Mouse (Mus musculus): Measurements from ENCODE around the gene Hist1h2an. TPM values are rescaled to one million over a fixed set of nuclear protein-coding genes. Genes with fewer than 3 reads are reported as not detected.
"Not testable (repeated sequence)": the region's sequence is repeated elsewhere in the genome, so short reads cannot be mapped to it uniquely, and the experiment has no call there.

Hist1h2an gene
- polyA plus RNA-seq, 1 experiment from 2014 or later = 1.6 TPM

DNA sequence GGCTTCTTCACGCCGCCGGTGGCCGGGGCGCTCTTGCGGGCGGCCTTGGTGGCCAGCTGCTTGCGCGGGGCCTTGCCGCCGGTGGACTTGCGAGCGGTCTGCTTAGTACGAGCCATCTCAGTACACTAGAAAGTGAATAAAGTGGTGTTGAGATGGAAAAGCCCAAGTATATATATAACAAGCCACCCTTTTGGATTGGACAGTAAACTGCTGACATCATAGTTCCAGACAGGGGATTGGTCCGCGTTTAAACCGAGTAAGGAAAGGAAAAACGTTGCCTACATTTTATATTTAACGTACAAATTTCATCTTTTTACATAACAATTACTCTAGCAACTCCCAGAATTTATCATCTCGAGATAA, 3.8 kb downstream of the Hist1h2an start, which contains the start of gene Hist1h3i:
Hist1h3i (minus strand) TSS at position 116 of the 363 bp plus-strand sequence.
- peak within 1 kb of the TSS; percentile 33 for H3K4me3 ChIP-seq (ENCODE audit: low read depth, low read length)
- H3K4me1 ChIP-seq (replicated peaks; ENCODE audit: control insufficient read depth, insufficient read depth) = no peaks in the 10 kb centered on the region
- peak within 1 kb of the TSS; percentile 54 for H3K4me2 ChIP-seq (replicated peaks; ENCODE audit: low read depth)
- ATAC-seq (ENCODE audit: low FRiP score, low TSS enrichment) (peak; percentile 66), DNase-seq (ENCODE audit: low spot score) (peak; percentile 52)
- H3K36me3 ChIP-seq (ENCODE audit: control insufficient read depth, insufficient read depth, low read length) = no peaks in the 10 kb centered on the region
- H3K27me3 ChIP-seq (ENCODE audit: control insufficient read depth, insufficient read depth, low read length) = no peaks in the 10 kb centered on the region
- H3K9ac ChIP-seq (ENCODE audit: low read length) = peak within 1 kb of the TSS; percentile 54
- WGBS = under 1% methylated on average over 13 of the region's 20 CpGs
- H3K27ac ChIP-seq (replicated peaks) = peak within 1 kb of the TSS; percentile 83
- no peaks in the 10 kb centered on the region for H3K9me3 ChIP-seq (ENCODE audit: control insufficient read depth, low read length)
- TF ChIP-seq EP300 (optimal IDR thresholded peaks at IDR 0.05) (no peak), CTCF (IDR thresholded peaks at IDR 0.05; ENCODE audit: low read depth) (no peak)

DNA sequence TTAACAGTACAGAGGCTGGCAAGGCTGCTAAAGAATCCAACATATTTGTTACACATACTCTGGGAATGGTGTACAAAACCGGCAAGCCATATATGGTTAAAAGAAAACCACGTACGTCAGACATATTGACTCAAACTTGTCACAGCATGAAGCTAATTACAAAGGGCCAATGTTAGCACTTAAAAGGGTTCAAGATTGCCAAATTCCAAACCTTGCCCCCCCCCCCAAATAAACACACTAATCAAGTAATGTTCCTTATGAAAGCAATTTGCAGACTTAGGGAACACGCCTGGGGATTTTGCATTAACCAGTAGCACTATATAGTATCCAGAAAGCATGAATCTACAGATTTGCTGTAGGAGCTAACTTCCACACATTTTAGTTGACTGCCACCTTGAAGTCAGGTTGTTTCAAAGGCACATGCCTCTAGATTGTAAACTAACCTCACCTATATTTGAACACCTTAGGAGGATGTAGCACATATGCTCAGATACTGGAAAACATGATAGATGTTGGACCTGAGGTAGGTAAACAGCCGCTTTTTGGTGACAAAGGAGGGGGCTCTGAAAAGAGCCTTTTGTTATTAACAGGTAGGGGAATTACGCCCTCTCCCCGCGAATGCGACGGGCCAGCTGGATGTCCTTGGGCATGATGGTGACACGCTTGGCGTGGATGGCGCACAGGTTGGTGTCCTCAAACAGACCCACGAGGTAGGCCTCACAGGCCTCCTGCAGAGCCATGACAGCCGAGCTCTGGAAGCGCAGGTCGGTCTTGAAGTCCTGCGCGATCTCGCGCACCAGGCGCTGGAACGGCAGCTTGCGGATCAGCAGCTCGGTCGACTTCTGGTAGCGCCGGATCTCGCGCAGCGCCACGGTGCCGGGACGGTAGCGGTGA, 4.4 kb downstream of the Hist1h2an start:
- H3K4me1 ChIP-seq (replicated peaks; ENCODE audit: control insufficient read depth, insufficient read depth); ATAC-seq (ENCODE audit: low FRiP score, low TSS enrichment); H3K27me3 ChIP-seq (ENCODE audit: control insufficient read depth, insufficient read depth, low read length); H3K36me3 ChIP-seq (ENCODE audit: control insufficient read depth, insufficient read depth, low read length); H3K9me3 ChIP-seq (ENCODE audit: control insufficient read depth, low read length); DNase-seq (ENCODE audit: low spot score): not testable (repeated sequence)
- Histone ChIP-seq H3K4me3 (ENCODE audit: low read depth, low read length) (peak overlapping the region; percentile 33), H3K27ac (replicated peaks) (peak overlapping the region; percentile 83), H3K9ac (ENCODE audit: low read length) (peak overlapping the region; percentile 54), H3K4me2 (replicated peaks; ENCODE audit: low read depth) (peak overlapping the region; percentile 54)
- 1% methylated on average over 14 of the region's 35 CpGs for WGBS

- H3K27me3 ChIP-seq (ENCODE audit: control insufficient read depth, insufficient read depth, low read length) = no peaks in the 10 kb centered on the region
- DNase-seq (ENCODE audit: low spot score) = no peak
- no peak overlapping the region for H3K4me3 ChIP-seq (ENCODE audit: low read depth, low read length)
- ATAC-seq (ENCODE audit: low FRiP score, low TSS enrichment) = no peak
- no peaks in the 10 kb centered on the region for H3K4me1 ChIP-seq (replicated peaks; ENCODE audit: control insufficient read depth, insufficient read depth)
- 87% methylated on average over 1 of the region's 1 CpGs for WGBS
- no peak overlapping the region for H3K27ac ChIP-seq (replicated peaks)
- no peak overlapping the region for H3K4me2 ChIP-seq (replicated peaks; ENCODE audit: low read depth)
- TF ChIP-seq EP300 (optimal IDR thresholded peaks at IDR 0.05) (no peak), CTCF (IDR thresholded peaks at IDR 0.05; ENCODE audit: low read depth) (no peak)
- no peaks in the 10 kb centered on the region for H3K9me3 ChIP-seq (ENCODE audit: control insufficient read depth, low read length)
- no peaks in the 10 kb centered on the region for H3K36me3 ChIP-seq (ENCODE audit: control insufficient read depth, insufficient read depth, low read length)
- H3K9ac ChIP-seq (ENCODE audit: low read length) = no peak overlapping the region
Observed at GRCm38 (mm10) chr13:21781639-21782038, 5.4 kb downstream of the Hist1h2an start.

- Histone ChIP-seq H3K4me2 (replicated peaks; ENCODE audit: low read depth) (peak overlapping the region; percentile 83), H3K4me1 (replicated peaks; ENCODE audit: control insufficient read depth, insufficient read depth) (no peaks in the 10 kb centered on the region), H3K9me3 (ENCODE audit: control insufficient read depth, low read length) (no peaks in the 10 kb centered on the region), H3K9ac (ENCODE audit: low read length) (no peak overlapping the region), H3K4me3 (ENCODE audit: low read depth, low read length) (peak overlapping the region; percentile 51; the same call in 1 of the 2 replicates), H3K27ac (replicated peaks) (no peak overlapping the region; the same call in 1 of the 2 replicates), H3K27me3 (ENCODE audit: control insufficient read depth, insufficient read depth, low read length) (no peaks in the 10 kb centered on the region), H3K36me3 (ENCODE audit: control insufficient read depth, insufficient read depth, low read length) (no peaks in the 10 kb centered on the region)
- 42% methylated on average over 6 of the region's 6 CpGs for WGBS
- ATAC-seq (ENCODE audit: low FRiP score, low TSS enrichment) (no peak), DNase-seq (ENCODE audit: low spot score) (no peak)
- TF ChIP-seq CTCF (IDR thresholded peaks at IDR 0.05; ENCODE audit: low read depth) = no peak
- TF ChIP-seq EP300 (optimal IDR thresholded peaks at IDR 0.05) = no peak
Observed at GRCm38 (mm10) chr13:21781021-21781555, 5.9 kb downstream of the Hist1h2an start.

GRCm38 (mm10) chr13:21779767-21780731, 7.0 kb downstream of the Hist1h2an start, which contains the start of gene Hist1h1b:
Gene Hist1h1b (minus strand): TSS chr13:21780625.
- H3K27ac ChIP-seq (replicated peaks) = peak within 1 kb of the TSS; percentile 88
- no peaks in the 10 kb centered on the region for H3K4me1 ChIP-seq (replicated peaks; ENCODE audit: control insufficient read depth, insufficient read depth)
- ATAC-seq (ENCODE audit: low FRiP score, low TSS enrichment) (peak; percentile 51; the same call in 1 of the 2 replicates), DNase-seq (ENCODE audit: low spot score) (peak; percentile 64)
- H3K9ac ChIP-seq (ENCODE audit: low read length) = peak within 1 kb of the TSS; percentile 74
- no peaks in the 10 kb centered on the region for H3K27me3 ChIP-seq (ENCODE audit: control insufficient read depth, insufficient read depth, low read length)
- H3K9me3 ChIP-seq (ENCODE audit: control insufficient read depth, low read length) = no peaks in the 10 kb centered on the region
- H3K36me3 ChIP-seq (ENCODE audit: control insufficient read depth, insufficient read depth, low read length) = no peaks in the 10 kb centered on the region
- H3K4me2 ChIP-seq (replicated peaks; ENCODE audit: low read depth) = peak within 1 kb of the TSS; percentile 83
- H3K4me3 ChIP-seq (ENCODE audit: low read depth, low read length) = peak within 1 kb of the TSS; percentile 51
- under 1% methylated on average over 44 of the region's 44 CpGs for WGBS
- TF ChIP-seq CTCF (IDR thresholded peaks at IDR 0.05; ENCODE audit: low read depth) (no peak), EP300 (optimal IDR thresholded peaks at IDR 0.05) (no peak)
